Mouse (Mus musculus) liver (tissue): ENCODE data around the gene Mob2.
A peak's percentile ranks its signal among the peaks of the same experiment; 100 is the strongest.

Source experiments
- DNase-seq: peaks from one replicate; pipeline ENCODE4 v3.0.0-alpha.2; 2020; ENCODE audit warnings: mixed read lengths

Gene Mob2

GRCm38 (mm10) chr7:142077138-142077537 is 16.3 kb upstream of the Mob2 start:
- no peak for DNase-seq

GRCm38 (mm10) chr7:142074146-142074886 is 13.5 kb upstream of the Mob2 start:
- DNase-seq, result no peak

DNA sequence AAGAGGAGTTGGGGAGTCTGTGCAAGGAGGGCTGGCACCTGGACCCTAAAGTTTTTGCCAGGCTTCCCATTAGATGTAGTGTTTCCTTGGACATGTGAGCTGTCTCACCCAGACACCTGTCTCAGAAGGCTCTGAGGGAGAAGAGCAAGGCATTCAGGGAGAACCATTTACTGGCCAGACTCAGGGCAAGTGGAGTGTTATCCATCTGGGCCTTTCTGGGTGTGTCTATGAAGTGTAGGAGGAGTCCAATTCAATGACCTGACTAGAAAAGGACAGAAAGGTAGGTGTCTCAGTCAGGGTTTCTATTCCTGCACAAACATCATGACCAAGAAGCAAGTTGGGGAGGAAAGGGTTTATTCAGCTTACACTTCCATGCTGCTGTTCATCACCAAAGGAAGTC is 10.9 kb upstream of the Mob2 start:
- DNase-seq, result no peak

DNA sequence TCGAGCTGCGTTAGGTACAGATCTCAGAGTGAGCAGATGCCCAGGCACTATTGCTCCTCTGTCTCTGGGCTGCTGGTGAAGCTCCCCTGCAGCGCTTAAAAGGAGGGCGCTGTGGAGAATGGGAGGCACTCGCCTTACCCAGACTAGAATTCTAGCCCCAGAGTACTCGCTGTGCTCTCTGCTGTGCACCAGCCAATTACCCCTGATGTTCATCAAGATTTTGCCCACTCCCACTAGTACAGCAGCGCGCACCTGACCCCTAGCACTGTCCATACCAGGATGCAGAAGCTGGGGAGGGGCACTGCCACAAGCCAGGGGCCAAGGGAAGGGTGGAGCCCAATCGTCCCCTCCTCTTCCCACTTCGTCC is 10.3 kb upstream of the Mob2 start:
- DNase-seq, result no peak

DNA sequence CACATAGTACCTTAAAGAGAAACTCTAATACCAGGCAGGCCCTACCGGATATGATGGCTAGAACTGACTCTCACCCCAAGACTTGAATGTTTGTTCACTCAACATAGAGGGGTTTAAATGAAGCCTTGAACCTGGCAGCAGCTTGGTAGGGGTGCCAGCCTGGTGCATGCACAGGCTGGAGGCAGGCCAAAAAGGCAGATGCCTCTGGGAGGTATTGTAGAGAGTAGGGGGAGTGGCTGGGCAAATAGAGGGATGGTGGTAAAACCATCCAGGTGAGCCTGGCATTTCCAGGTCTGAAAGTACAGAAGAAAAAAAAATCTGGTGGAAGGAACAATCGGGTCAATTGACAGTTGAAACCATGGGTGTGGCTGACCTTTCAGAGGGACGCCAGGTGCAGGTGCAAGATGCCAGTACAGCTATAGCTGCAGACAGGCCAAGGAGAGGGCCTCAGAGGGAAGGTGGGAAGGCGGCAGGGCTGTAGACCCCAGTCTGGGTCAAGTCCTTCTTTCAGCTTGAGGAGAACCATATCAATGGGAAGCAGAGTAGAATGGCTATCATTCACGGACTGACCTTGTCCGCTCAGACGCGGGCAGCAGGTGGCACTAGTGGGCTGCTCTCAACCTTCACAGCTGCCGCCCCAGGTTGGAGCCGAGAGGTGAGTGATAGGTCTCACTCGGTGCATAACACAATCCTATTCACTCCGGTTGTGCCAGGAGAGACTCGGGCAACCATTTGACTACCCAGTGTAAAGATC is 9.8 kb upstream of the Mob2 start:
- peak; percentile 85 for DNase-seq

GRCm38 (mm10) chr7:142068429-142068828 is 7.6 kb upstream of the Mob2 start:
- no peak for DNase-seq

GRCm38 (mm10) chr7:142060185-142060930 is 507 bp downstream of the Mob2 start:
- DNase-seq, result peak; percentile 46

DNA sequence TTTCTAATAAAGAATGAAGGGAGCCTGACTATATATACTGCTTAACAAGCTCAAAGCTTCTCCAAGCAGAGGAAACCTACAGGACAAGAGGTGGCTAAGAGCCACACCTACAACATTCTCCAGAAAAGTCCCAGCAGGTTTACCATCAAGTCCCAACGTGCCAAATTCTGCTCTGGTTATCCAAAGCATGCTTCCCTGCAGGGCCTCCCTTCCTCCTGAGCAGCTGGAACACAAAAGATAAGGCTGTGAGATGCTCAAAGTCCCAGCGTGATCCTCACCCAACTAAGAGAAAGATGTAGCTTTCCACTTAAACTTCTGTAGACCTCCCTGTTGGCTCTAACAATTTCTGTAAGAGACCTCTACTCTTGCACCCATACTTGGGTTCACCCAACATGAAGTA is 1.8 kb downstream of the Mob2 start:
- peak; percentile 60 for DNase-seq

GRCm38 (mm10) chr7:142057121-142057520 is 3.7 kb downstream of the Mob2 start:
- DNase-seq, result no peak

DNA sequence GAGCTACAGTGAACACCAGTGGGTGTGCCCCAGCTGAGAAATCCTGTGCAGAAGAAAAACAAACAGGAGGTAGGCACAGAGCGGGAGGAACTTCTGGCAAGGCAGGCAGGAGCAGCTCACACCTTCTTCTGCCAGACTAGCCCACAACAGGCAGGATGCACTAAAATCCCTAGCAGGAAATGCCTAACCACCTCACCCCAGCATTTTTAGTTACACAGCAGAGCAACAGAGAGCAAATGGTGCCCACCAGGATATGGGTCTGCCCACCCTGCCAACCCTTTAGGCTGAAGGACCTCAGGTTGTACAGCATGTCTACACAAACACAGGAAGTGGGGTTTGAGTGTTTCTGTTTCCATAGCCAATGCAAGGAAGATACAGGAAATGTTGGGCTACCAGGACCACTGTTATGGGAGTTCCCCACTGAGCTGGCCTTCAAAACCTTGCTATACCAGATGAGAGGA is 4.2 kb downstream of the Mob2 start:
- no peak for DNase-seq

GRCm38 (mm10) chr7:142055431-142055830 is 5.4 kb downstream of the Mob2 start:
- no peak for DNase-seq

DNA sequence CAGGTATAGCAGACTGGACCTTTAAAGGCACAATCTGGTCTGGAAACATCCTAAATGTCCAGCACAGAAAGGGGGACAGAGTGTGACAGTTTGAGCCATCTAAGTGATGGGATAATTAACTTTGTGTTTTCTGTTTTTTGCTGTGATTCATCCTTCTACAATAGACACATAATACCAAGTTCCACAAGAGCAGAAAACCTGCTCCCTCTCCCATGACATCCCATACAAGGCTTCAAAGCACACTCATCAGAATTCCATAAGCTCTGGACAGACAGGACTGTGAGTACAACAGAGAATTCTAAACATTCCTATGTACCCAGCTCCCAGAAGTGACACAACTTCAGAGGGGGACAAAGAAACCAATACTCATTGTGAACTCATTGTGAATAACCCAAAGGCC is 10.3 kb downstream of the Mob2 start:
- no peak for DNase-seq

GRCm38 (mm10) chr7:142045932-142046331 is 14.9 kb downstream of the Mob2 start:
- no peak for DNase-seq

DNA sequence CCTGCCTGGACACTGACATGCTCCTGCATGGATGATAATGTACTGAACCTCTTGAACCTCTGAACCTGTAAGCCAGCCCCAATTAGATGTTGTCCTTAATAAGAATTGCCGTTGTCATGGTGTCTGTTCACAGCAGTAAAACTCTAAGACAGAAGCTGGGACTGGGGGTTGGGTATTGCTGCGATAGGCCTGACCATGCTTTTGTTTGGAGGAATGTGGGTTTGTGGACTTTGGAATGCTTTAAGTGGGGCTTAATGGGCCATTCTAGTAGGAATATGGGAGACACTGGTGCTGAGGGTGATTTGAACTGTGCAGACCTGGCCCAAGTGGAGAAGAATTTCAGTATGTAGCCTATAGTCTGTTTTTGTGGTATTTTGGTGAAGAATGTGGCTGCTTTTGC is 15.5 kb downstream of the Mob2 start:
- no peak for DNase-seq

DNA sequence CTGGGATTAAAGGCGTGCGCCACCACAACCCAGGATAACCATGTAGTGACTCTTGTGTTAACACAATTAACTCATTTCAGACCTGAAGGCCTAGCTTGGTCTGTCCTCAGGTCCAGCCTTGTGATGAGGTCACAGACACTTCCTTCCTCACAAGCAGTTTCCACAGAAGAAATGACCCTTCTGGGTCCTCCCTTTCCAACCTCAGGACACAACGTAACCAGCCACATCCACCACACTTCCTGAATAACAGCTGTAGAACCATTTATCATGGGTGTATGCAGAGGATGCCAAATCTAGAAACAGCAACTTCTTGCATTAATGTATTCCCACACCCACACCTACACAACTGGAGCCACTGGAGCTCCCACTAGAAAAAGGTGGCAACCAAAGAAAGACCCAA is 20.1 kb downstream of the Mob2 start:
- no peak for DNase-seq

DNA sequence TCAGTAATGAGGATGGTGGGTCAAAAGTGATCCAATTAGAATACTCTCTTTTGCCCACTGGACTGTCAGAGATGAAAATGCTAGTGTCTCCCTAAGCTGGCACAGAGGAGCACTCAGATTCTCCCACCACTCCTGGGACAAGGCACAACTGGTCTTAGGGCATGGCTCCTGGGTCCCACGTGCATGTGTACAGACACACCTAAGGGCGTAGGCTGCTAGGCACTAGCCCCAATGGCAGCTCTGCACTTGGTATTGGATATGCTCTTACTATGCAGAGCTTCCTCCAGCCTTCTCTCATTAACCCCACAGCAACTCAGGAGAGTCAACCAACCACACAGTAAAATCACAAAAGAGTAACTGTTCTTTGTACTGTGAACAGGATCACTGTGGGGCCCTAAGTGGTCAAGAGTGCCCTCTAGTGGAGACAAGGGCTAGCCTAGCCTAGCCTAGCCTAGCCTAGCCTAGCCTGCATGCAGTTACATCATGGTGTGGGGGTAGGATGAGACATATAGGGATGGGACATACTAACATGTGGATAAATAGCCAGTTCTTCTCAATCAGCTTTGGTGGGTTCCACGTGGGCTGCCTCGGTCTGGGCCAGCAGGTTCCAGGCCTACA is 23.2 kb downstream of the Mob2 start:
- peak; percentile 67 for DNase-seq

GRCm38 (mm10) chr7:142035048-142035811 is 25.6 kb downstream of the Mob2 start:
- no peak for DNase-seq

GRCm38 (mm10) chr7:142034198-142034597 is 26.7 kb downstream of the Mob2 start:
- no peak for DNase-seq

GRCm38 (mm10) chr7:142030073-142030472 is 30.8 kb downstream of the Mob2 start:
- DNase-seq, result no peak

DNA sequence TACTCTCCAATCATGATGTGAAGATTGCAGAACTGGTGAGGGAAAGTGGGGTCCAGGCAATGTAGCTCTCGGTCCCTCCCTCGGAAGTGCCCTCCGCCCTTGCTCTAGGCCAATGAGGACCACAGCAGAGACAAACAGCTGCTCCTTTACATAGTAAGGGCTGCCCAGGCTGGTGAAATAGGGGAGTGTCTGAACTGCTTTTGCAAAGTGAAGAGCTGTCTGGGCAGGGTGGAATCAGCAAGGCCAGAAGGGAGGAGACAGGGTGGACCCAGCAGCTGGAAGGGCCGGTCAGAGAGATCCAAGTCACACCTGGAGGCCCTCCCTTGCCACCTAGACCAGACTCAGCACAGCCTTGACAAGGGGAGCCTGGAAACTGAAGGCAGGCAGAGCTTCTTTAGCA is 34.9 kb downstream of the Mob2 start:
- DNase-seq, result peak; percentile 71

DNA sequence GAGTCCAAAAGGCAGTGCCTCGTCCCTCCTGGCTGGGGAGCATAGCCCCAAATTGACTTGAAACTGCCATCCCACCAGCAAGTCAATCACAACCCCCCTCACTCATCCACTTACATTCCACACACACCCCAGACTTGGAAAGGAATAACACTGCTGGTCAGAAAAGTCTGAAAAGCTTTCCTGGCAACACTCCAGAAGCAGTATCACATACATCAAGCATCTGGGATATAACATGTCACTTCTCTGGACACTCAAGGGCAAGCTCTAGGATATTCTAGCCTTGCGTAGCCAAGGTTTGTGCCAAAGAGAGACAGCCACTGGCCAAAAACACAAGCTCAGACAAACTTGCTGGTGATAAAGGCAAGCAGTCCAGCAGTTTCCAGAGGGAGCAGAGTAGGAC is 35.7 kb downstream of the Mob2 start:
- no peak for DNase-seq

GRCm38 (mm10) chr7:142020827-142021226 is 40.0 kb downstream of the Mob2 start:
- no peak for DNase-seq
